Mouse (Mus musculus): ENCODE data around the gene Smad1. TPM values are rescaled to one million over a fixed set of nuclear protein-coding genes. Genes with fewer than 3 reads are reported as not detected.
A peak's percentile ranks its signal among the peaks of the same experiment; 100 is the strongest.

Smad1 gene
- polyA plus RNA-seq, 1 experiment from 2014 or later = 50.4 TPM

- DNase-seq (ENCODE audit: low spot score) = no peak
- no peaks in the 10 kb centered on the region for H3K9me3 ChIP-seq (ENCODE audit: control insufficient read depth, low read length)
- H3K4me3 ChIP-seq (ENCODE audit: low read depth, low read length) = no peak overlapping the region
- no peaks in the 10 kb centered on the region for H3K27me3 ChIP-seq (ENCODE audit: control insufficient read depth, insufficient read depth, low read length)
- 84% methylated on average over 6 of the region's 6 CpGs for WGBS
- H3K4me1 ChIP-seq (ENCODE audit: control insufficient read depth, insufficient read depth, low read length) = no peaks in the 10 kb centered on the region
- no peak overlapping the region for H3K27ac ChIP-seq (replicated peaks; ENCODE audit: low read depth, low read length)
- ATAC-seq (ENCODE audit: insufficient number of reproducible peaks, low FRiP score, low TSS enrichment, low read depth) = no peak
- H3K4me2 ChIP-seq (ENCODE audit: low read depth, severe bottlenecking) = no peak overlapping the region
- H3K9ac ChIP-seq (ENCODE audit: low read length) = no peak overlapping the region
- no peaks in the 10 kb centered on the region for H3K36me3 ChIP-seq (ENCODE audit: control insufficient read depth, insufficient read depth, low read length)
Measured at GRCm38 (mm10) chr8:79325510-79325909, 73.8 kb downstream of the Smad1 start.

- Histone ChIP-seq H3K36me3 (ENCODE audit: control insufficient read depth, insufficient read depth, low read length) (no peaks in the 10 kb centered on the region), H3K27ac (replicated peaks; ENCODE audit: low read depth, low read length) (no peak overlapping the region), H3K9ac (ENCODE audit: low read length) (no peak overlapping the region), H3K9me3 (ENCODE audit: control insufficient read depth, low read length) (no peaks in the 10 kb centered on the region), H3K4me1 (ENCODE audit: control insufficient read depth, insufficient read depth, low read length) (no peaks in the 10 kb centered on the region), H3K4me3 (ENCODE audit: low read depth, low read length) (no peak overlapping the region), H3K4me2 (ENCODE audit: low read depth, severe bottlenecking) (no peak overlapping the region), H3K27me3 (ENCODE audit: control insufficient read depth, insufficient read depth, low read length) (no peaks in the 10 kb centered on the region)
- ATAC-seq (ENCODE audit: insufficient number of reproducible peaks, low FRiP score, low TSS enrichment, low read depth) (no peak), DNase-seq (ENCODE audit: low spot score) (no peak)
- 82% methylated on average over 5 of the region's 5 CpGs for WGBS
Measured at GRCm38 (mm10) chr8:79324928-79325327, 74.4 kb downstream of the Smad1 start.

GRCm38 (mm10) chr8:79324036-79324435, 75.3 kb downstream of the Smad1 start:
- Histone ChIP-seq H3K4me1 (ENCODE audit: control insufficient read depth, insufficient read depth, low read length) (no peaks in the 10 kb centered on the region), H3K9me3 (ENCODE audit: control insufficient read depth, low read length) (no peaks in the 10 kb centered on the region), H3K4me3 (ENCODE audit: low read depth, low read length) (no peak overlapping the region), H3K27me3 (ENCODE audit: control insufficient read depth, insufficient read depth, low read length) (no peaks in the 10 kb centered on the region), H3K36me3 (ENCODE audit: control insufficient read depth, insufficient read depth, low read length) (no peaks in the 10 kb centered on the region), H3K27ac (replicated peaks; ENCODE audit: low read depth, low read length) (no peak overlapping the region), H3K4me2 (ENCODE audit: low read depth, severe bottlenecking) (no peak overlapping the region), H3K9ac (ENCODE audit: low read length) (no peak overlapping the region)
- DNase-seq (ENCODE audit: low spot score) (peak; percentile 18), ATAC-seq (ENCODE audit: insufficient number of reproducible peaks, low FRiP score, low TSS enrichment, low read depth) (no peak)
- WGBS = 47% methylated on average over 3 of the region's 3 CpGs

- H3K27ac ChIP-seq (replicated peaks; ENCODE audit: low read depth, low read length) = no peak overlapping the region
- WGBS = 64% methylated on average over 7 of the region's 7 CpGs
Measured at GRCm38 (mm10) chr8:79323121-79323520, 76.2 kb downstream of the Smad1 start.

DNA sequence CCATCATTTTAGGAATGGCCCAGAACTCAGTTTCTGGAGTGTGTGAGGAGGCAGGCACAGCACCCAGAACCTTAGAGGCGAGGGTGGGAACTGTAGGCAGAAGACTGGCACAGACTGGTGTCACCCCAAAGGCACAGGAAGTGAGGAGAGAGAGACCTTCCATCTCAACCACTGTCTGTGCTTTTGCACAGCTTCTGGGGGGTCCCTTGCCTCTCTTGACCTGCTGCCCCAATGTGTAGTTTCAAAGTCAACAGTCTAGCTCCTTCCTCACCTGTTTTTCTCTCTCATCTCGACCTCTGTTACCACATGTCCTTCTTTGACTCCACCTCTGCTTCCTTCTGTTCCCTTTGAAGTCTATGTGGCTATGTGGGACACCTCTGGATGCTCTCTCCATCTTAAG, 88.5 kb downstream of the Smad1 start:
- Histone ChIP-seq H3K27me3 (ENCODE audit: control insufficient read depth, insufficient read depth, low read length) (no peaks in the 10 kb centered on the region), H3K4me2 (ENCODE audit: low read depth, severe bottlenecking) (no peak overlapping the region), H3K27ac (replicated peaks; ENCODE audit: low read depth, low read length) (no peak overlapping the region), H3K4me1 (ENCODE audit: control insufficient read depth, insufficient read depth, low read length) (no peaks in the 10 kb centered on the region), H3K36me3 (ENCODE audit: control insufficient read depth, insufficient read depth, low read length) (no peaks in the 10 kb centered on the region), H3K9me3 (ENCODE audit: control insufficient read depth, low read length) (no peaks in the 10 kb centered on the region), H3K9ac (ENCODE audit: low read length) (no peak overlapping the region), H3K4me3 (ENCODE audit: low read depth, low read length) (no peak overlapping the region)
- DNase-seq (ENCODE audit: low spot score) (no peak), ATAC-seq (ENCODE audit: insufficient number of reproducible peaks, low FRiP score, low TSS enrichment, low read depth) (no peak)
- WGBS = 80% methylated on average over 2 of the region's 2 CpGs

More at GRCm38 (mm10) chr8:79323121-79323520, 76.2 kb downstream of the Smad1 start:
- no peak for ATAC-seq (ENCODE audit: insufficient number of reproducible peaks, low FRiP score, low TSS enrichment, low read depth)
- no peaks in the 10 kb centered on the region for H3K4me1 ChIP-seq (ENCODE audit: control insufficient read depth, insufficient read depth, low read length)
- DNase-seq (ENCODE audit: low spot score) = no peak
- H3K36me3 ChIP-seq (ENCODE audit: control insufficient read depth, insufficient read depth, low read length) = no peaks in the 10 kb centered on the region
- H3K4me3 ChIP-seq (ENCODE audit: low read depth, low read length) = no peak overlapping the region
- no peak overlapping the region for H3K4me2 ChIP-seq (ENCODE audit: low read depth, severe bottlenecking)
- no peak overlapping the region for H3K9ac ChIP-seq (ENCODE audit: low read length)
- H3K9me3 ChIP-seq (ENCODE audit: control insufficient read depth, low read length) = no peaks in the 10 kb centered on the region
- no peaks in the 10 kb centered on the region for H3K27me3 ChIP-seq (ENCODE audit: control insufficient read depth, insufficient read depth, low read length)

DNA sequence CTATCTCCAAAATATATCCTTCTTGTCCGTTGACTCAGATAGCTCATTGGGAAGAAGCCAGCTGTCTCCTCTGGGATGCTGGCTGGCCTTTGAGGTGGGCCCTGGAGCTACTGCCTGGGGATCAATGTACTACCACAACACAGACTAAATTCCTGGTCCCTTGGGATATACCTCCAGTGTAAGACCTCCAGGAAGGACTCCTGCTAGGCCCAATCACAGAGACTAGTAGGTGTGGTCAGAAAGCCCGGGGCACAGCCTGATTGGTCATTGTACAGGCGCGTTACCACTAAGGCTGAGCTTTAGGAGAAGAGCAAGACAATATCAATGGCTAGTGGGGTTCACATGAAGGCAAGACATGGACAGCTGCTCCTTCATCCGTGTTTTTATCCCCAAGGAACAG, 93.4 kb downstream of the Smad1 start:
- WGBS = 72% methylated on average over 5 of the region's 5 CpGs
- no peak for DNase-seq (ENCODE audit: low spot score)
- H3K4me1 ChIP-seq (ENCODE audit: control insufficient read depth, insufficient read depth, low read length) = 0 out of 2 replicates have a peak, but pooled peaks cover 2% of the 10 kb centered on the region
- ATAC-seq (ENCODE audit: insufficient number of reproducible peaks, low FRiP score, low TSS enrichment, low read depth) = no peak
- no peaks in the 10 kb centered on the region for H3K9me3 ChIP-seq (ENCODE audit: control insufficient read depth, low read length)
- H3K27ac ChIP-seq (replicated peaks; ENCODE audit: low read depth, low read length) = no peak overlapping the region
- H3K4me2 ChIP-seq (ENCODE audit: low read depth, severe bottlenecking) = no peak overlapping the region
- no peak overlapping the region for H3K4me3 ChIP-seq (ENCODE audit: low read depth, low read length)
- no peaks in the 10 kb centered on the region for H3K36me3 ChIP-seq (ENCODE audit: control insufficient read depth, insufficient read depth, low read length)
- H3K9ac ChIP-seq (ENCODE audit: low read length) = no peak overlapping the region
- no peaks in the 10 kb centered on the region for H3K27me3 ChIP-seq (ENCODE audit: control insufficient read depth, insufficient read depth, low read length)

DNA sequence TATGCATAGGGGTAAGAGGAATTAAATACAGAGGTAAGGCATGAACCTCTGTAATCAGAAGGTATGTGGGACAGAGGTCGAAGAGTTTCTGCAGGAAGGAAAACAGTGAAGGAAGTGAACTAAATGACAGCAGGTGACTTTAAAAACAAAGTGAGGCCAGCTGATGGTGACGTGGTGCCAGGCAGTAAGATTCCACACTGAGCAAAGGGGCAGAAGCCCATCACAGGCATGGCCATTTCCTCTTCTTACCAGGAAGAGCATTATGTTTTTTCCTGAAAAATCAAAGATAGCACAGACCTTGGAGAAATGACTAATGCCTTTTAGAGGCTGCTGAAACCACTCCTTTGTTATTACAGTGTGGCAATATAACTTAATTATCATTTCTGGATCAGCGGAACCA, 97.8 kb downstream of the Smad1 start:
- WGBS = 81% methylated on average over 3 of the region's 3 CpGs
- H3K27me3 ChIP-seq (ENCODE audit: control insufficient read depth, insufficient read depth, low read length) = no peaks in the 10 kb centered on the region
- H3K9me3 ChIP-seq (ENCODE audit: control insufficient read depth, low read length) = no peaks in the 10 kb centered on the region
- no peak overlapping the region for H3K27ac ChIP-seq (replicated peaks; ENCODE audit: low read depth, low read length)
- ATAC-seq (ENCODE audit: insufficient number of reproducible peaks, low FRiP score, low TSS enrichment, low read depth) = no peak
- peak; percentile 4 for DNase-seq (ENCODE audit: low spot score)
- no peak overlapping the region for H3K9ac ChIP-seq (ENCODE audit: low read length)
- no peak overlapping the region for H3K4me3 ChIP-seq (ENCODE audit: low read depth, low read length)
- no peaks in the 10 kb centered on the region for H3K36me3 ChIP-seq (ENCODE audit: control insufficient read depth, insufficient read depth, low read length)
- H3K4me2 ChIP-seq (ENCODE audit: low read depth, severe bottlenecking) = no peak overlapping the region
- H3K4me1 ChIP-seq (ENCODE audit: control insufficient read depth, insufficient read depth, low read length) = 0 out of 2 replicates have a peak, but pooled peaks cover 2% of the 10 kb centered on the region

DNA sequence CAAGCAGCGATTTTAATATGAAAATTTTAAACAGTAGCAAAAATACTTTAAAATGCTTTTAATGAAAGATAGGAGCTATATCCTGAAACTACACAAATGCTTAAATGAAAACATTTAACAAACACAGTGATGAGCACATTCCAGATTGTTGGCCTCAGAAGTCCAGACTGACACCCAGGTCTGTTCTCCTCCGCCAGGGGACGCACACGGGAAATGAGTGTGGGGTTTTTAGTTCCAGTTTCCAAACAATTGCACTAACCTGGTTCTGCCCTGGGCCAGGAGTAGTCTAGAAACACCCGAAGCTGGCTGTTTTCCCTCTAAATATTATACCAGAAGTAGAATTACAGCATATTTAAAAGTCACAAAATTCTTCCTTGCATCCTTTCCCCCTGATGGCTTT, 99.6 kb downstream of the Smad1 start:
- no peaks in the 10 kb centered on the region for H3K9me3 ChIP-seq (ENCODE audit: control insufficient read depth, low read length)
- ATAC-seq (ENCODE audit: insufficient number of reproducible peaks, low FRiP score, low TSS enrichment, low read depth) (no peak), DNase-seq (ENCODE audit: low spot score) (no peak)
- WGBS = 85% methylated on average over 5 of the region's 5 CpGs
- H3K4me1 ChIP-seq (ENCODE audit: control insufficient read depth, insufficient read depth, low read length) = 0 out of 2 replicates have a peak, but pooled peaks cover 5% of the 10 kb centered on the region
- H3K36me3 ChIP-seq (ENCODE audit: control insufficient read depth, insufficient read depth, low read length) = no peaks in the 10 kb centered on the region
- H3K4me3 ChIP-seq (ENCODE audit: low read depth, low read length) = no peak overlapping the region
- H3K4me2 ChIP-seq (ENCODE audit: low read depth, severe bottlenecking) = no peak overlapping the region
- no peak overlapping the region for H3K9ac ChIP-seq (ENCODE audit: low read length)
- H3K27me3 ChIP-seq (ENCODE audit: control insufficient read depth, insufficient read depth, low read length) = no peaks in the 10 kb centered on the region
- H3K27ac ChIP-seq (replicated peaks; ENCODE audit: low read depth, low read length) = no peak overlapping the region

DNA sequence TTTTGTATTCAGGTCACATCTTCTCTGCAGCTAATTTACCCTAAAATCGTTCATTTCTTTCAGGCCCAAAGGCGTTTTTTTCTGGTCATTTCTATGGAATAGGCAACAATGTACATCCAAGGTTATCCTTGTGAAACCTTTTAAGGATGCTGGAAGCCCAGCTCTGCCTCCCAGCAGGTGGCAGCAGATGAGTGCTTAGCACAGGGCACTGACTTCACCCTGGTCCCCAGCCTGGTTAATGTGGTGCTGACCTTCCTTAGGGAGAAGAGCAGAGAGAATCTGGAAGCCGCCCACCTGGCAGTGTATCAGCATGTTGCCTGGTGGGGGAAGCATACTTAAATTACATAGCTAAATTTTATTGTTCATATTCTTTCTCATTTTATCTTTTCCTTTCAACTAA, 101.6 kb downstream of the Smad1 start:
- Histone ChIP-seq H3K36me3 (ENCODE audit: control insufficient read depth, insufficient read depth, low read length) (no peaks in the 10 kb centered on the region), H3K9me3 (ENCODE audit: control insufficient read depth, low read length) (no peaks in the 10 kb centered on the region), H3K4me2 (ENCODE audit: low read depth, severe bottlenecking) (no peak overlapping the region), H3K4me1 (ENCODE audit: control insufficient read depth, insufficient read depth, low read length) (peaks cover 10% of the 10 kb centered on the region; the same call in 1 of the 2 replicates), H3K27ac (replicated peaks; ENCODE audit: low read depth, low read length) (no peak overlapping the region), H3K4me3 (ENCODE audit: low read depth, low read length) (no peak overlapping the region), H3K27me3 (ENCODE audit: control insufficient read depth, insufficient read depth, low read length) (no peaks in the 10 kb centered on the region), H3K9ac (ENCODE audit: low read length) (no peak overlapping the region)
- DNase-seq (ENCODE audit: low spot score) = peak; percentile 73
- WGBS = 53% methylated on average over 3 of the region's 3 CpGs
- ATAC-seq (ENCODE audit: insufficient number of reproducible peaks, low FRiP score, low TSS enrichment, low read depth) = no peak
